Mouse (Mus musculus): ENCODE data around the gene Parp4. TPM values are rescaled to one million over a fixed set of nuclear protein-coding genes. Genes with fewer than 3 reads are reported as not detected.

Parp4 gene
- polyA plus RNA-seq, 1 experiment = 43.7 TPM

DNA sequence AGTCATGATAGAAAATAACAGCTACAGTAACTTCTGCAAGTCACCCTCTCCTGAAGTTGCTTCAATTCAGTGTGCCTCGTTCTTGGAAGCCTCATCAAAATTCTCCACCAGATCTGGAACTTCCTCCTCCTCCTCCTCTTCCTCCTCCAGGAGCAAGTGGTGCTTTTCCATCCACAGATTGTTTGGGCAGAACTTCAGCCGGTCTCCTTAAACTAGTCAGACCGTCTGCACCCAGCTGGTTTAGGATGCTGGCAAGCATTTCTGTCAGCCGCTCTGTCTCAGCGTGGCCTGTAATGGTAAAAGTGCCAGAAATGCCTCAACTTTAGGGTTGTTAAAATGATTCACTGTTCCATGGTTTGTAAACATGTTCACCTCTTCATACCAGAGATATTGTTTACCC, 90.2 kb downstream of the Parp4 start:
- no peak for TF ChIP-seq POLR2A (IDR thresholded peaks at IDR 0.05; ENCODE audit: borderline replicate concordance, low read depth, low read length)
- TF ChIP-seq CTCF (IDR thresholded peaks at IDR 0.05; ENCODE audit: low read depth, low read length) = no peak
- Histone ChIP-seq H3K4me1 (ENCODE audit: control insufficient read depth, insufficient read depth, low read length) (peaks cover 14% of the 10 kb centered on the region), H3K4me3 (ENCODE audit: insufficient read depth, low read length) (no peak overlapping the region), H3K27ac (ENCODE audit: insufficient read depth, low read depth, low read length) (no peak overlapping the region)

GRCm38 (mm10) chr14:56666909-56667308, 91.5 kb downstream of the Parp4 start:
- TF ChIP-seq CTCF (IDR thresholded peaks at IDR 0.05; ENCODE audit: low read depth, low read length) (no peak), POLR2A (IDR thresholded peaks at IDR 0.05; ENCODE audit: borderline replicate concordance, low read depth, low read length) (no peak)
- Histone ChIP-seq H3K27ac (ENCODE audit: insufficient read depth, low read depth, low read length) (no peak overlapping the region), H3K4me3 (ENCODE audit: insufficient read depth, low read length) (no peak overlapping the region), H3K4me1 (ENCODE audit: control insufficient read depth, insufficient read depth, low read length) (peaks cover 14% of the 10 kb centered on the region)

DNA sequence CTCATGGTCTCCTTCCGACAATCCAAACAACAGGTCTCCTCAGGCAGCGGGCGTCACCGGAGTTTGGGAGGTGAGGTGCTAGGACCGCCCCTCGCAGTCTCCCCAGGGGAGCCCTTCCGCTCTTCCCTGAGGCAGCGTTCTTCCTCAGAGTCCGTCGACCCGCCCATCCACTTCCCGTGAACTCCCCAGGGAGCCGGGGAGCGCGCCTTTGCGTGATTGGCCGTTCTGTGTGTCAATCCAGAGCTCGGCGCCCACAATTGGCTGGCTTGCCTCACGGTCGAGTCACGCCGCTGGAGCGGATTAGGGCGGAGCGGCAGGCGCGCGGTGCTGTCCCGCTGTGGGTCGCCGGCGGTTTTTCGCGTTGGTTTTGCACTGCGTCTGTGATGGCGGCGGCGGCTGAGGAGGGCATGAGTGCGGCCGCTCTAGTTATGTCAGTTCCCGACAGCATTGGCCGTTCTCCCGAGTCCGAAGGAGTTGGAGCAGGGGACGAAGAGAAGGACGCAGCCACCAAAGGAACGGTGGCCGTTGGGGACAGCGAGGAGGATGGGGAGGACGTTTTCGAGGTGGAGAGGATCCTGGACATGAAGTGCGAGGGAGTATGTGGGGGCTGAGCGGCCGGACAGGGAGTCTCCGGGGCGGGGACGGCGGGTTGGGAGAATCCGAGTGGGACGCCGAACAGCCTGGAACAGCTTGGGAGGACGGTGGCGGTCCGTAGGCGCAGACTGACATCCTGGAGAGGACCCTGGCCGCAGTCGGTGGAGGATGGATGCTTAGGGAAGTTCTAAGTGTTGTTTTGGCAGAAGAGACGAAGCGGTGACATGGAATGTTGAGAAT, 92.8 kb downstream of the Parp4 start, which contains the start of gene Mphosph8:
Gene Mphosph8 (plus strand): TSS at position 280 of the 834 bp plus-strand sequence.
- Histone ChIP-seq H3K4me3 (ENCODE audit: insufficient read depth, low read length) (peak within 1 kb of the TSS; percentile 92), H3K27ac (ENCODE audit: insufficient read depth, low read depth, low read length) (peak within 1 kb of the TSS; percentile 59), H3K4me1 (ENCODE audit: control insufficient read depth, insufficient read depth, low read length) (peaks cover 14% of the 10 kb centered on the region)
- TF ChIP-seq POLR2A (IDR thresholded peaks at IDR 0.05; ENCODE audit: borderline replicate concordance, low read depth, low read length) (peak; percentile 22; the same call in 1 of the 2 replicates), CTCF (IDR thresholded peaks at IDR 0.05; ENCODE audit: low read depth, low read length) (no peak)

DNA sequence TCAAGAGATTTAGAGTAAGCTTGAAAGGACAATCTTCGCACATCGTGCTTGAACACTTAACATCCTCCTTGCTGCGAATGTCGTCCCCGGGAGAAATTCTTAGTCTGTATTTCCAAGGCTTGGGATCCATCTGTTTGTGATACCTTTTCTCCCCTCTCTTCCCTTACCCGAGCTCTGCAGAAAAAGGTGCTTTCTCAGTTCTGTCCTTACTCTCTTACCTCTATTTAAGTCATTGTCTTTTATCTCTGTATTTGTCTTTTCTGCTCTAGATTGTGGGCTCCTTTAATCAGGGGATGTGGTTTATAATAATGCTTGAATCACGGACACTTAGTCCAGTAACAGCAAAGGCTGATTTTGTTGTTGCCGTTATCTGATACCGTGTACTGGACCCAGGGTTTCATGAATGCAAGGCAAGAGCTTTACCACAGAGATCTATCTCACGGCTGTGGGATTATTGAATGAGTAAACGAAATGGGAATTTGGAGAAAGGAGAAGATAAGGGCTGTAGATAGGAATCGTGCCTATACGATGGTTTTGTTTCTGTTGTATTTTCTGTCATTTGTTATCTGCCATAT, 93.7 kb downstream of the Parp4 start:
- Histone ChIP-seq H3K4me3 (ENCODE audit: insufficient read depth, low read length) (peak overlapping the region; percentile 75), H3K27ac (ENCODE audit: insufficient read depth, low read depth, low read length) (no peak overlapping the region), H3K4me1 (ENCODE audit: control insufficient read depth, insufficient read depth, low read length) (peaks cover 14% of the 10 kb centered on the region)
- TF ChIP-seq POLR2A (IDR thresholded peaks at IDR 0.05; ENCODE audit: borderline replicate concordance, low read depth, low read length) (no peak), CTCF (IDR thresholded peaks at IDR 0.05; ENCODE audit: low read depth, low read length) (no peak)

DNA sequence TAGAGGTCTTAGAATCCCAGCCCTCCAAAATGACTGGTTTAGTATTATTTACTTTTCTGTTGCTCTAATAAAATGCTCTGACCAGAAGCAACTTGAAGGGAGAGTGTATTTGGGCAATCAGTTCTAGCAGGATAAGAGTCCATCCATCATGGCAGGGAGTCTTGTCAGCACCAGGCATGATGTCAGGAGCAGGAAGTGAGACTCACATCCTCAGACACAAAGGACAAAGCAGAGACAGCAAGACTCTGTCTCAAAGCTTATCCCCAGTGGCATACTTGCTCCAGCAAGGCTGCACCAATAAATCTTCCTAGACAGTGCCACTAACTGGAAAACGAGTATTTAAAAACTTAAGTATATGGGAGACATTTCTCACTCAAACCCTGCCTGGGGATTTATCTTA, 110.0 kb downstream of the Parp4 start:
- TF ChIP-seq POLR2A (IDR thresholded peaks at IDR 0.05; ENCODE audit: borderline replicate concordance, low read depth, low read length) (no peak), CTCF (IDR thresholded peaks at IDR 0.05; ENCODE audit: low read depth, low read length) (no peak)
- H3K4me1 ChIP-seq (ENCODE audit: control insufficient read depth, insufficient read depth, low read length) = peaks cover 31% of the 10 kb centered on the region
- H3K27ac ChIP-seq (ENCODE audit: insufficient read depth, low read depth, low read length) = no peak overlapping the region
- H3K4me3 ChIP-seq (ENCODE audit: insufficient read depth, low read length) = no peak overlapping the region

GRCm38 (mm10) chr14:56689116-56689515, 113.7 kb downstream of the Parp4 start:
- no peak overlapping the region for H3K4me3 ChIP-seq (ENCODE audit: insufficient read depth, low read length)
- peak overlapping the region; percentile 86 for H3K27ac ChIP-seq (ENCODE audit: insufficient read depth, low read depth, low read length)
- peaks cover 47% of the 10 kb centered on the region for H3K4me1 ChIP-seq (ENCODE audit: control insufficient read depth, insufficient read depth, low read length)
- no peak for TF ChIP-seq POLR2A (IDR thresholded peaks at IDR 0.05; ENCODE audit: borderline replicate concordance, low read depth, low read length)
- no peak for TF ChIP-seq CTCF (IDR thresholded peaks at IDR 0.05; ENCODE audit: low read depth, low read length)

GRCm38 (mm10) chr14:56689766-56690165, 114.3 kb downstream of the Parp4 start:
- Histone ChIP-seq H3K27ac (ENCODE audit: insufficient read depth, low read depth, low read length) (peak overlapping the region; percentile 86), H3K4me3 (ENCODE audit: insufficient read depth, low read length) (no peak overlapping the region), H3K4me1 (ENCODE audit: control insufficient read depth, insufficient read depth, low read length) (peaks cover 47% of the 10 kb centered on the region)
- TF ChIP-seq POLR2A (IDR thresholded peaks at IDR 0.05; ENCODE audit: borderline replicate concordance, low read depth, low read length) = no peak
- TF ChIP-seq CTCF (IDR thresholded peaks at IDR 0.05; ENCODE audit: low read depth, low read length) = no peak

- peaks cover 16% of the 10 kb centered on the region for H3K4me1 ChIP-seq (ENCODE audit: control insufficient read depth, insufficient read depth, low read length)
- H3K27ac ChIP-seq (ENCODE audit: insufficient read depth, low read depth, low read length) = no peak overlapping the region
- no peak for TF ChIP-seq CTCF (IDR thresholded peaks at IDR 0.05; ENCODE audit: low read depth, low read length)
- no peak for TF ChIP-seq POLR2A (IDR thresholded peaks at IDR 0.05; ENCODE audit: borderline replicate concordance, low read depth, low read length)
- H3K4me3 ChIP-seq (ENCODE audit: insufficient read depth, low read length) = no peak overlapping the region
These were observed 120.1 kb downstream of the Parp4 start for GRCm38 (mm10) chr14:56695495-56695894.

DNA sequence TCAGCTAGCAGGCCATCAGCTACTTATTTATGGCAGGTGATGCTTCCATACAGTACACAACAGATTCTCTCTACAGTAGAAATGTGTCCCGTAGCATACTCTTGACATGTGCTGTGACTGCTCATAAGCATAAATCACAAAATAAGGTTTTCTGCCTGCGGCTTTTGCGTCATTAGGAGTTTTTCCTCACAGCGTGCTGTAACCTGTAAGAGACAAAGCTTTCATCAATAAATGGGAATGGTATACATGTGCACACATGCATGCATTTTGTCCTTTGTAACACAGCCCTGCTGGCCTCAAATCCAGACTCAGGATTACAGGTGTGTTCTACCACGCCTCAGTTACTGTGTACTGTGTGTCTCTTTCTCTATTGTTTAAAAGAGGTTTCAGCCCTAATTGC, 122.4 kb downstream of the Parp4 start:
- Histone ChIP-seq H3K4me3 (ENCODE audit: insufficient read depth, low read length) (no peak overlapping the region), H3K4me1 (ENCODE audit: control insufficient read depth, insufficient read depth, low read length) (no peaks in the 10 kb centered on the region), H3K27ac (ENCODE audit: insufficient read depth, low read depth, low read length) (no peak overlapping the region)
- TF ChIP-seq POLR2A (IDR thresholded peaks at IDR 0.05; ENCODE audit: borderline replicate concordance, low read depth, low read length) (no peak), CTCF (IDR thresholded peaks at IDR 0.05; ENCODE audit: low read depth, low read length) (no peak)

GRCm38 (mm10) chr14:56702644-56703043, 127.2 kb downstream of the Parp4 start:
- no peak for TF ChIP-seq CTCF (IDR thresholded peaks at IDR 0.05; ENCODE audit: low read depth, low read length)
- TF ChIP-seq POLR2A (IDR thresholded peaks at IDR 0.05; ENCODE audit: borderline replicate concordance, low read depth, low read length) = no peak
- Histone ChIP-seq H3K4me1 (ENCODE audit: control insufficient read depth, insufficient read depth, low read length) (no peaks in the 10 kb centered on the region), H3K27ac (ENCODE audit: insufficient read depth, low read depth, low read length) (no peak overlapping the region)

More at GRCm38 (mm10) chr14:56702644-56703043, 127.2 kb downstream of the Parp4 start:
- no peak overlapping the region for H3K4me3 ChIP-seq (ENCODE audit: insufficient read depth, low read length)
